Mouse (Mus musculus): ENCODE results near the gene Zmym4.
"Not testable (repeated sequence)": the region's sequence is repeated elsewhere in the genome, so short reads cannot be mapped to it uniquely, and the experiment has no call there.

Zmym4 gene

GRCm38 (mm10) chr4:126967864-126968821 lies at the start of gene Zmym4:
Gene Zmym4, minus strand, starts transcription at chr4:126968135.
- peak; percentile 97 for DNase-seq (ENCODE audit: low spot score)

- no peak for DNase-seq (ENCODE audit: low spot score)
Observed at GRCm38 (mm10) chr4:127016366-127016765, 48.4 kb upstream of the Zmym4 start.

GRCm38 (mm10) chr4:127015294-127015993 lies 47.5 kb upstream of the Zmym4 start:
- peak; percentile 95 for DNase-seq (ENCODE audit: low spot score)

- peak; percentile 87 for DNase-seq (ENCODE audit: low spot score)
Observed at GRCm38 (mm10) chr4:127005113-127005936, 37.4 kb upstream of the Zmym4 start.

- no peak for DNase-seq (ENCODE audit: low spot score)
Observed at GRCm38 (mm10) chr4:127004384-127004783, 36.4 kb upstream of the Zmym4 start.

GRCm38 (mm10) chr4:127000601-127001105 lies 32.7 kb upstream of the Zmym4 start:
- no peak for DNase-seq (ENCODE audit: low spot score)

GRCm38 (mm10) chr4:126999372-126999771 lies 31.4 kb upstream of the Zmym4 start:
- not testable (repeated sequence) for DNase-seq (ENCODE audit: low spot score)

- DNase-seq (ENCODE audit: low spot score), result no peak
Observed at GRCm38 (mm10) chr4:126992356-126992755, 24.4 kb upstream of the Zmym4 start.

- no peak for DNase-seq (ENCODE audit: low spot score)
Observed at GRCm38 (mm10) chr4:126990553-126990952, 22.6 kb upstream of the Zmym4 start.

GRCm38 (mm10) chr4:126988503-126988902 lies 20.6 kb upstream of the Zmym4 start:
- no peak for DNase-seq (ENCODE audit: low spot score)

- no peak for DNase-seq (ENCODE audit: low spot score)
Observed at GRCm38 (mm10) chr4:126986768-126987167, 18.8 kb upstream of the Zmym4 start.

- DNase-seq (ENCODE audit: low spot score), result not testable (repeated sequence)
Observed at GRCm38 (mm10) chr4:126983736-126984525, 16.0 kb upstream of the Zmym4 start.

- DNase-seq (ENCODE audit: low spot score), result no peak
Observed at GRCm38 (mm10) chr4:126983321-126983720, 15.4 kb upstream of the Zmym4 start.

GRCm38 (mm10) chr4:126978706-126979105 lies 10.8 kb upstream of the Zmym4 start:
- no peak for DNase-seq (ENCODE audit: low spot score)

GRCm38 (mm10) chr4:126977467-126977866 lies 9.5 kb upstream of the Zmym4 start:
- DNase-seq (ENCODE audit: low spot score), result peak; percentile 42

GRCm38 (mm10) chr4:126967241-126967863 lies 583 bp downstream of the Zmym4 start:
- DNase-seq (ENCODE audit: low spot score), result peak; percentile 71

GRCm38 (mm10) chr4:126958682-126959081 lies 9.3 kb downstream of the Zmym4 start:
- no peak for DNase-seq (ENCODE audit: low spot score)

GRCm38 (mm10) chr4:126958261-126958660 lies 9.7 kb downstream of the Zmym4 start:
- no peak for DNase-seq (ENCODE audit: low spot score)

- no peak for DNase-seq (ENCODE audit: low spot score)
Observed at GRCm38 (mm10) chr4:126957434-126957833, 10.5 kb downstream of the Zmym4 start.

GRCm38 (mm10) chr4:126950801-126951200 lies 17.1 kb downstream of the Zmym4 start:
- DNase-seq (ENCODE audit: low spot score), result not testable (repeated sequence)

GRCm38 (mm10) chr4:126943421-126943820 lies 24.5 kb downstream of the Zmym4 start:
- no peak for DNase-seq (ENCODE audit: low spot score)
